Mouse (Mus musculus): ENCODE measurements around the gene Cpsf4.
A peak's percentile ranks its signal among the peaks of the same experiment; 100 is the strongest.
"Not testable (repeated sequence)": the region's sequence is repeated elsewhere in the genome, so short reads cannot be mapped to it uniquely, and the experiment has no call there.

Cpsf4 gene

DNA sequence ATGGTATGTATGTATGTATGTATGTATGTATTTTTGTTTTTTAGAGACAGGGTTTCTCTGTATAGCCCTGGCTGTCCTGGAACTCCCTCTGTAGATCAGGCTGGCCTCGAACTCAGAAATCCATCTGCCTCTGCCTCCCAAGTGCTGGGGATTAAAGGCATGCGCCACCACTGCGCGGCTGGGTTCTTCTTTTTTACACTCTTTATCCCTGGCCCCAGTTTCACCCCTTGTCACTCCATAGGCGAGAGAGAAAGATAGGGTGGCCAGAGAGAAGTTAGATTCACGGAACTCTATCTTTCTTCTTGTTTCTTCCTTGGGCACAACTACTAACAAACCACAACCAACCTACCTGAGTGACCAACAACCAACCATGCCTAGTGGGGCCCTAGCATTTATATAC is 62.3 kb downstream of the Cpsf4 start:
- not testable (repeated sequence) for DNase-seq

GRCm38 (mm10) chr5:145230641-145231040 is 63.6 kb downstream of the Cpsf4 start:
- DNase-seq, result peak in 1 of 2 experiments; percentile 9

- DNase-seq, result peak; percentile 97 to 98
Measured at GRCm38 (mm10) chr5:145231367-145231871, 64.4 kb downstream of the Cpsf4 start, which contains the start of gene Zfp655. TSS of gene Zfp655 (plus strand) at chr5:145231715.

Measured in kidney, postnatal 4 days (tissue).